Mouse (Mus musculus) embryonic facial prominence, embryonic 14.5 days (tissue): ENCODE results near the gene Igsf8. TPM values are rescaled to one million over a fixed set of nuclear protein-coding genes. Genes with fewer than 3 reads are reported as not detected.

Experiments
- ATAC-seq: fragments of 200-750 bp; cut with Nextera tagmentation; 2 replicates; pipeline ENCODE4 v1.8.0; 2017; ENCODE audit warnings: low read depth, moderate number of reproducible peaks, moderate TSS enrichment
- DNase-seq: peaks from one replicate; pipeline ENCODE4 v3.0.0-alpha.2; 2015; ENCODE audit warnings: low spot score
- H3K27ac ChIP-seq: fragments of 300-500 bp; sonication (generic); replicated peaks from 2 replicates; pipeline ENCODE4 v1.5.1; 2014; ENCODE audit warnings: low read depth, mild to moderate bottlenecking, low read length, moderate library complexity
- H3K27me3 ChIP-seq: fragments of 300-500 bp; sonication (generic); replicated peaks from 2 replicates; pipeline ENCODE4 v1.6.1; 2014; ENCODE audit warnings: low read length; ENCODE audit not compliant: control insufficient read depth, insufficient read depth
- H3K36me3 ChIP-seq: fragments of 300-500 bp; sonication (generic); 2 replicates; pipeline ENCODE4 v1.6.1; 2014; ENCODE audit warnings: low read length, mixed read lengths; ENCODE audit not compliant: control insufficient read depth, insufficient read depth
- H3K4me1 ChIP-seq: fragments of 300-500 bp; sonication (generic); 2 replicates; pipeline ENCODE4 v1.6.1; 2014; ENCODE audit warnings: antibody characterized with exemption, low read length; ENCODE audit not compliant: control insufficient read depth, insufficient read depth
- H3K4me2 ChIP-seq: fragments of 300-500 bp; sonication (generic); 2 replicates; pipeline ENCODE4 v1.6.1; 2014; ENCODE audit warnings: low read depth, mild to moderate bottlenecking, low read length, moderate library complexity, mixed read lengths
- H3K4me3 ChIP-seq: fragments of 300-500 bp; sonication (generic); 2 replicates; pipeline ENCODE4 v1.5.1; 2014; ENCODE audit warnings: low read depth, mild to moderate bottlenecking, low read length
- H3K9ac ChIP-seq: fragments of 300-500 bp; sonication (generic); 2 replicates; pipeline ENCODE4 v1.6.1; 2014; ENCODE audit warnings: low read depth, mild to moderate bottlenecking, low read length, moderate library complexity, mixed read lengths
- H3K9me3 ChIP-seq: fragments of 300-500 bp; sonication (generic); 2 replicates; pipeline ENCODE4 v1.6.1; 2016; ENCODE audit warnings: low read length; ENCODE audit not compliant: control insufficient read depth
- whole genome bisulfite sequencing: fragments of 180-500 bp; shearing (Covaris S2); extraction: QIAGEN DNeasy Blood & Tissue Kit; methylation state at CpG from one replicate; pipeline ENCODE4 v1.1.7; 2014; 5-methylcytosine and 5-hydroxymethylcytosine counted together
- polyA plus RNA-seq: library from polyadenylated mRNA; unstranded; fragments of >200 nt; fragmentation: Nextera tagmentation; extraction: Ambion mirVana; gene quantifications from 2 replicates; pipeline ENCODE4 v1.2.1, GENCODE M21; 2014

Igsf8 gene
- polyA plus RNA-seq, 1 experiment from 2014 or later = 57.2 TPM

GRCm38 (mm10) chr1:172293449-172293848, 32.0 kb downstream of the Igsf8 start:
- no peak overlapping the region for H3K4me2 ChIP-seq
- DNase-seq (no peak), ATAC-seq (no peak)
- no peak overlapping the region for H3K9ac ChIP-seq
- H3K27me3 ChIP-seq = no peaks in the 10 kb centered on the region
- no peak overlapping the region for H3K27ac ChIP-seq
- H3K36me3 ChIP-seq = no peaks in the 10 kb centered on the region
- no peaks in the 10 kb centered on the region for H3K9me3 ChIP-seq
- H3K4me3 ChIP-seq = no peak overlapping the region
- H3K4me1 ChIP-seq = peaks cover 36% of the 10 kb centered on the region
- WGBS = 90% methylated on average over 10 of the region's 11 CpGs

- WGBS = 30% methylated on average over 4 of the region's 4 CpGs
- H3K9me3 ChIP-seq = no peaks in the 10 kb centered on the region
- no peaks in the 10 kb centered on the region for H3K36me3 ChIP-seq
- no peaks in the 10 kb centered on the region for H3K27me3 ChIP-seq
- DNase-seq (peak; percentile 51), ATAC-seq (peak; percentile 59)
- H3K9ac ChIP-seq = no peak overlapping the region
- peak overlapping the region; percentile 47; the same call in 1 of the 2 replicates for H3K4me2 ChIP-seq
- H3K27ac ChIP-seq = peak overlapping the region; percentile 63
- peaks cover 39% of the 10 kb centered on the region for H3K4me1 ChIP-seq
- no peak overlapping the region for H3K4me3 ChIP-seq
Observed at GRCm38 (mm10) chr1:172295751-172296197, 34.3 kb downstream of the Igsf8 start.

GRCm38 (mm10) chr1:172296816-172297510, 35.5 kb downstream of the Igsf8 start:
- no peak for DNase-seq
- 87% methylated on average over 6 of the region's 6 CpGs for WGBS
- H3K4me2 ChIP-seq = peak overlapping the region; percentile 47
- no peak for ATAC-seq
- H3K27me3 ChIP-seq = no peaks in the 10 kb centered on the region
- H3K27ac ChIP-seq = no peak overlapping the region
- H3K4me3 ChIP-seq = peak overlapping the region; percentile 24; the same call in 1 of the 2 replicates
- no peaks in the 10 kb centered on the region for H3K36me3 ChIP-seq
- H3K9me3 ChIP-seq = no peaks in the 10 kb centered on the region
- peak overlapping the region; percentile 45; the same call in 1 of the 2 replicates for H3K9ac ChIP-seq
- H3K4me1 ChIP-seq = peaks cover 43% of the 10 kb centered on the region

GRCm38 (mm10) chr1:172297611-172298537, 36.4 kb downstream of the Igsf8 start, which contains the start of gene Atp1a2:
Atp1a2 (minus strand) TSS chr1:172298064.
- WGBS = 5% methylated on average over 16 of the region's 16 CpGs
- Histone ChIP-seq H3K4me3 (peak within 1 kb of the TSS; percentile 24), H3K27me3 (no peaks in the 10 kb centered on the region), H3K4me2 (peak within 1 kb of the TSS; percentile 47), H3K27ac (peak within 1 kb of the TSS; percentile 55; the same call in 1 of the 2 replicates), H3K9ac (peak within 1 kb of the TSS; percentile 45; the same call in 1 of the 2 replicates), H3K4me1 (peaks cover 43% of the 10 kb centered on the region), H3K36me3 (no peaks in the 10 kb centered on the region), H3K9me3 (no peaks in the 10 kb centered on the region)
- DNase-seq = peak; percentile 87
- ATAC-seq = peak; percentile 69

- Histone ChIP-seq H3K4me2 (no peak overlapping the region), H3K36me3 (no peaks in the 10 kb centered on the region), H3K27me3 (no peaks in the 10 kb centered on the region), H3K9ac (no peak overlapping the region), H3K4me1 (peaks cover 41% of the 10 kb centered on the region), H3K9me3 (no peaks in the 10 kb centered on the region), H3K27ac (no peak overlapping the region), H3K4me3 (no peak overlapping the region)
- ATAC-seq (no peak), DNase-seq (no peak)
- 56% methylated on average over 6 of the region's 7 CpGs for WGBS
Observed at GRCm38 (mm10) chr1:172299528-172299927, 38.1 kb downstream of the Igsf8 start.

- no peak overlapping the region for H3K4me3 ChIP-seq
- DNase-seq = no peak
- H3K36me3 ChIP-seq = no peaks in the 10 kb centered on the region
- H3K9me3 ChIP-seq = no peaks in the 10 kb centered on the region
- WGBS = 74% methylated on average over 5 of the region's 5 CpGs
- no peak for ATAC-seq
- H3K4me2 ChIP-seq = no peak overlapping the region
- peaks cover 35% of the 10 kb centered on the region for H3K4me1 ChIP-seq
- no peak overlapping the region for H3K27ac ChIP-seq
- no peaks in the 10 kb centered on the region for H3K27me3 ChIP-seq
- H3K9ac ChIP-seq = no peak overlapping the region
Observed at GRCm38 (mm10) chr1:172300247-172300646, 38.8 kb downstream of the Igsf8 start.

- Histone ChIP-seq H3K9ac (no peak overlapping the region), H3K27me3 (no peaks in the 10 kb centered on the region), H3K36me3 (no peaks in the 10 kb centered on the region), H3K27ac (no peak overlapping the region), H3K4me1 (peaks cover 26% of the 10 kb centered on the region), H3K4me3 (no peak overlapping the region), H3K4me2 (no peak overlapping the region), H3K9me3 (no peaks in the 10 kb centered on the region)
- WGBS = 32% methylated on average over 12 of the region's 12 CpGs
- ATAC-seq (peak; percentile 50), DNase-seq (peak; percentile 61)
Observed at GRCm38 (mm10) chr1:172301180-172301579, 39.7 kb downstream of the Igsf8 start.

- H3K9me3 ChIP-seq = no peaks in the 10 kb centered on the region
- no peak overlapping the region for H3K9ac ChIP-seq
- 59% methylated on average over 3 of the region's 3 CpGs for WGBS
- H3K27ac ChIP-seq = no peak overlapping the region
- no peak for ATAC-seq
- no peak overlapping the region for H3K4me3 ChIP-seq
- H3K4me1 ChIP-seq = peaks cover 18% of the 10 kb centered on the region
- H3K4me2 ChIP-seq = no peak overlapping the region
- no peaks in the 10 kb centered on the region for H3K36me3 ChIP-seq
- H3K27me3 ChIP-seq = no peaks in the 10 kb centered on the region
- no peak for DNase-seq
Observed at GRCm38 (mm10) chr1:172302311-172302710, 40.9 kb downstream of the Igsf8 start.
